Mouse (Mus musculus): ENCODE measurements at regions not wholly inside any gene's neighbourhood (a gene's known extent, or its start where the extent isn't known, plus 50 kb on each side); places are given as distances from the start of the nearest gene placed in this dataset.

GRCm38 (mm10) chr3:61478861-61479584, 113.3 kb upstream of the B430305J03Rik start:
- no peak for TF ChIP-seq CTCF (IDR thresholded peaks at IDR 0.05 in 2 of 3, conservative IDR thresholded peaks at IDR 0.05 in 1 of 3; ENCODE audit: control insufficient read depth in 1 of 3, insufficient read depth in 1 of 3, low read depth in 2 of 3, low read length in 3 of 3, poor library complexity in 1 of 3, severe bottlenecking in 1 of 3)
- TF ChIP-seq POLR2AphosphoS2 (IDR thresholded peaks at IDR 0.05; ENCODE audit: low read length): no peak
- no peak for TF ChIP-seq CHD1 (IDR thresholded peaks at IDR 0.05; ENCODE audit: low read depth, low read length)
- no peak for TF ChIP-seq POLR2A (IDR thresholded peaks at IDR 0.05; ENCODE audit: control insufficient read depth in 1 of 2, insufficient read depth in 1 of 2, low read depth in 1 of 2, low read length in 2 of 2, poor library complexity in 1 of 2)
- no peak for TF ChIP-seq MEF2A (IDR thresholded peaks at IDR 0.05; ENCODE audit: extremely low read depth, insufficient replicate concordance, low read depth, low read length, poor library complexity, severe bottlenecking)
- TF ChIP-seq USF1 (IDR thresholded peaks at IDR 0.05; ENCODE audit: low read depth, low read length): no peak
- TF ChIP-seq HCFC1 (IDR thresholded peaks at IDR 0.05; ENCODE audit: low read depth, low read length): no peak
- no peak for TF ChIP-seq TBP (IDR thresholded peaks at IDR 0.05; ENCODE audit: low read depth, low read length)

Data from MEL (cell line).